Mouse (Mus musculus): ENCODE measurements around the gene Rgmb.

Gene Rgmb

GRCm38 (mm10) chr17:15823215-15823614 is 7.6 kb downstream of the Rgmb start:
- intact Hi-C loops (cut with DNase I) = no loop called here

GRCm38 (mm10) chr17:15822376-15822775 is 8.5 kb downstream of the Rgmb start:
- intact Hi-C loops (cut with DNase I) = no loop called here

- intact Hi-C loops (cut with DNase I) = no loop called here
Observed at GRCm38 (mm10) chr17:15821706-15822105, 9.1 kb downstream of the Rgmb start.

DNA sequence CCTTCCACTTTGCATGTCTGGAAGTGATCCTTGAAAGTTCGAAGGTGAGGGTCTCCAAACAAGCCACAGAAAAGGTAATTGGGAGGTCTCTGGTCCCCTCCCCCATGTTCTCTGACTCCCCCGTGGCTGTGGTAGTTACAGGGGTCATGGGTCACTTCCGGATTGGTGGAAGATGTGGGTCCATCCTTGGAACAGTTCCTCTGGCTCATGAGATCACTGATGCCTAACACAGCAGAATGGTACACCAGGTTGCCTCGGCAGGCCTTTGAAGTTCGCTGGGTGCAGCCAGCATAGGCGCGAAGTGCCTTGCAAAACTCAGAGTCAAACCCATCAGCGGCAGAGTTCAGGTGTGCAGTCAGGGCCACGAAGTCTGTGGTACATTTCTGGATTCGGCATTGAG is 10.1 kb downstream of the Rgmb start:
- intact Hi-C loops (cut with DNase I) = no loop called here

DNA sequence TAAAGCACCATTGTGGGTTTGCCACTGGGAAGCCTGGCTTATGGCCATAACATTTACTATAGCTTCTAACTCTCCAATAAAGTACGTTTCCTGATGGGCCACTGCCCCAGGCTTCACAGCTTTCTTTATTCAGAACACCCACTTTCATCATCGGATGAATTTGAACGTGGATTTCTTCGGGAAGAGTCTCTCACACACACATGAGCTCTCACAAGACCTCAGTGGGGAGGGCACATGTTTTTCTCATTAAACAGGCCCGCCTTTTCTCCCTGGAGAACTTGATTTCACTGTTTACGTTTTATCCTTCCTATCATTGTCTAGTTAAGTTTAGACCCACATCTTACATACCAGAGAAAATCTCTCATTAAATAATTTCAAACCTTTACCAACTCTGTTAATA is 10.7 kb downstream of the Rgmb start:
- intact Hi-C loops (cut with DNase I) = no loop called here

DNA sequence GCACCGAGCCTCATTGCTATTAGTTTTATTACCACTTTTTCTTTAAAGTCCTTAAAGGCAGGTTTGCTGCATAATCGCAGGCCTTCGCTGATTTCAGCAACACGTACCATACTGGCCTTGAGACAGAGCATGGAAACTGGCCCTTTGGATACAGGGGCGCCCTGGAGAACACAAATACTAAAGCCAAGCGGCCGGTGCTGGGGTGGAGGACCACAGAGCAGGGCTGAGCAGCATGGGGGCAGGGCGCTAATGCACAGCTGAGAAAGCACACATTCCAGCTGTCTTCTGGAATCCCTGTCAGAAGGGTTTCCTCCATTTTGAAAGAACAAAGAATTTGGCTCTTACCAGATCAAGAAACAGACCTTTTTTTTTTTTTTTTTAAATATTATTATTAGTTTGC is 12.5 kb downstream of the Rgmb start:
- intact Hi-C loops (cut with DNase I) = no loop called here

- intact Hi-C loops (cut with DNase I) = no loop called here
Observed at GRCm38 (mm10) chr17:15817634-15818033, 13.2 kb downstream of the Rgmb start.

DNA sequence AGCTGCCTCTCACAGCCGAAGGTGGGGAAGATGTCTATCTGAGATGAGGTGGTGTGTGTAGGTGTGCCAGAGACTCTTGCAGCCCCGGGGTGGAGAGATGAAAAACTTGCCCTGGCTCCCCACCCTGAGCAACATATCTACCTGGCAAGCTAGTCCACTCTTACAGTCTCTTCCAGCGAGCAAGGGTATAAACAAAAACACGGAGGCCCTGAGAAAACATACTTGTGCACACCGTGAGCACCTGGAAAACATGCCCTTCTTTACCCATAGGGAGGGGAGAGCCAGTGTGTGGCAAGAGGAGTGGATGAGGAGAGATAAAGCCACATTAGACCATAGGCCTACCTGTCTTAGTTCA is 13.8 kb downstream of the Rgmb start:
- intact Hi-C loops (cut with DNase I) = no loop called here

GRCm38 (mm10) chr17:15816379-15817095 is 14.3 kb downstream of the Rgmb start:
- intact Hi-C loops (cut with DNase I) = no loop called here

GRCm38 (mm10) chr17:15815312-15816018 is 15.4 kb downstream of the Rgmb start:
- intact Hi-C loops (cut with DNase I) = no loop called here

DNA sequence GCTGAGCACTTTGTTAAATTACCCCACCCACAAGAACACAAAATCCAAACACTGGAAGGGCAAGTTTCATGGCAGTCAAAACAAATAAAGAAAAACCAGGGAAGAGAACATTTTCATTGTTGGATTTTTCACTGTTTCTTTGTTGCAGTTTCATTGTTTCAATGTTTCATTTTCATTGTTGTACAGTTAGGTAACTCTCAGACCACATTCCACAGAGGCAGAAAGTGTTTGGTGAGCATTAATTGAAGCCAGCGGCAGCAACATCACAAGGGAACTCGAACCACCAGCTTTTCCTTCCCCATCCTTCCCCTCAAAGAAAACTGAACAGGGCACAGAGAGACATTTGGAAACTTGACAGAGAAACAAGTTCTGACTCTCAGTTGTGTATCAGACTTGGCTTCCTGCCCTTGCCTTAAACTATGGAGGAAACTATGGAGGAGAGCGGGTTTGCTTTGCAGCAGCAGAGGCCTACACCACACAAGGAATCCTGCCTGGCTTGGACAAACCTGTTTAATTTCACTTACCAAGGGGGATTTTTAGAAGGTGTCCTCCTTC is 17.1 kb downstream of the Rgmb start:
- intact Hi-C loops (cut with DNase I) = no loop called here

DNA sequence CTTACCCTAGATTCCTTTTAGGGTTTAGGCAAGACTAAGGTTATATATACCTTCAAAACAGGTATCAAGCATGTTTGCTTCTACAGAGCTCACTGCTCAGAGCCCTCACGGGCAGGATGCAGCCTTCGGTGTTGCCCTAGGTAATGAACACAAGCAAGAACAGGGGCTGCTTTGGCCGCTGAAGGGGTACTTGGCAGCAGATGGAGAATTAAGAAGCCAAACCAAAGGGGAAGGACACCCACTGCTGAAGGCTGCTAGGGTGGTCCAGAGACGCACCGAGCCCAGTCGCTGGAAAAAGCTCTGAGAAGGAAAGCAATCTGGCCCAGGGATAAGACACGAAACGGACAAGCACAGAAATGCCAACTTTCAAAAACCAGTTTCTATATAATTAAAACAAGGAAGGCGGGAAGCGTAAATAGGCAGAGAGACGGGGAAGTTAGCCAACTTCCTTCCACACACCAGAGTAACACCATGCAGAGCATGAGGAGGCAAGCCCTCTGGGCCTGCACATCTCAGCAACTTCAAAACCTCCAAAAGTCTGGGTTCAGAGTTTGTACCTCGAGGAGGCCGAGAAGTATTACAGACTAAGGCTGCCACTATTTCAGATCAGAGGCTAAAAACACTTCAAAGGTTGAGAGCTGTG is 18.6 kb downstream of the Rgmb start:
- intact Hi-C loops (cut with DNase I) = no loop called here

- intact Hi-C loops (cut with DNase I) = no loop called here
Observed at GRCm38 (mm10) chr17:15809949-15810348, 20.9 kb downstream of the Rgmb start.

DNA sequence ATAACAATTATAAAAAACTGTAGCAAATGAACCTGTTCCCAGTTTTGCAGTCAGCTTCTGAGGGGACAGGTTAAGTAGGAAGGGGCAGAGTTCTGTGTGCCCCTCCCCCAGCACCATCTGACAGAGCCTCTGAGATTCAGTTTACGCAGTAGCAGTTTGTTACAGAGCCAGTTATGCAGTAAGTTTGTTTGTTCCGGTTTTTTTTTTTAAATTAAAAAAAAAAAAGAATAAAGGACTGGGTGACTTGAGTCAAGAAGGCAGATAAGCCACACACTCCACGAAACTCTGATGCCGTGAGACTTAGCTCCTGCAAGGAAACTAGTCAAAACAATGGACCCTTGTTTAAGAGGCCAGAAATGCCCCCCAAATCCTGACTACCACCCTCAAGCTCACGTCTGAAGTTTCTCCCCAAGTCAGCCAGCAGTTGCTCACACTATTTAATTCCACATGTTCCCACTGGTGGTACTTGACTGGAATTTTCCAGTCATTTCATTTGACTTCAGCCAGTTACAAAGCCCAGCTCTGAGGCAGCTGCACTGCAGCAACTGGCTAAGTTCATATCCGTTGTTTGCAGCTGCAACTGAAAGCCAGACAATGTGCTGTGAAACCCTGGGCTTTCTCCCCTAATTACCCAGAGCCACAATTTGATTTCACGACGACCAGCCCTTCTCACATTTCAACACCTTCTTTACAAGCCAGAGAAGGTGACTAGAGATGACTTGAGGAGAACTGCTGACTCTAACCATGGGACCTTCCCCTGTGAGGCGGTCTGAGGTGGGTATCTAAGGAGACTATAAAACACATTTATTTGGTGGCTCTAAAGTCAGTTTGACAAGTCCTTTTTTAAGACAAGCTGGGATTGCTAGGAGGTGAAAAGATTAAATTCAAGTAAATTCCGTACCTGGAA is 22.1 kb downstream of the Rgmb start:
- intact Hi-C loops (cut with DNase I) = no loop called here

- intact Hi-C loops (cut with DNase I) = no loop called here
Observed at GRCm38 (mm10) chr17:15808015-15808414, 22.8 kb downstream of the Rgmb start.

- intact Hi-C loops (cut with DNase I) = no loop called here
Observed at GRCm38 (mm10) chr17:15807295-15807984, 23.4 kb downstream of the Rgmb start.

DNA sequence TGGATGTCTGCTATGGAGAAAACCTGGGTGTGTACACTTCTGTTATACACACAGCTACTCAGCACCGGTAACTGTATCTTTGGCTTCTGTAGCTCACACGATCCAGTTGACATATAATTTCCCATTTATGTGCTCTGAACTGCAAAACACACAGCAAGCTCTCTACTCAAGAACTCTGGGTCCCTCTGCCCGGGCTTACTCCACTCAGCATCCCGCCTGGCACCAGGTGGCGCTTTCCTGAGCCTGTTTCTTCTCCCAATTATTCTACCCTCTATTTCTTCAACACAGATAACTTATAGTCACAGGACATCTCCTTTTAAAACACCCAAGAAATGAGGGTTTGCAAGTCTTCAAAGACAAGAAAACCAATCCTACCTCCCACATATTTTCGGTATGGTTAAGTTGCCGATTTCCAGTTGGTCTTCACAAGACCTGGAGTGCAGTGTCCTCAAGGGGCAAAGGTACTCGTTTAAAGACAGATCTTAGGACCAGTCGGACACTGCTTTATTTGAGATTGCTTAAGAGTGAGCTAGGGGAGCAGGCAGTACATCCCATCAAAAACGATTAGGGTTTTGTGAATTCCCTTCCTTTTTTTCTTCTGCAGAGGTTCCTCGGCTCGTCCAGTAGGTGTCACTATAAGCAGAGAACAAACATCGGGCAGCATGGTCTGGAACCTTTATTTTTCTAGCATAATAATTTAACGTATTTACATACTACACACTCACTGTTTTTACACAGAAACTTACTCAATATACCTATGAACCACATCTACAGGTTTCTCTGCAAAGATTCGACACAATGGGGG is 26.6 kb downstream of the Rgmb start:
- intact Hi-C loops (cut with DNase I) = loop anchor here (5.0 kb wide), 1 partner anchor 1098 kb away; no protein-coding TSS in a partner anchor

DNA sequence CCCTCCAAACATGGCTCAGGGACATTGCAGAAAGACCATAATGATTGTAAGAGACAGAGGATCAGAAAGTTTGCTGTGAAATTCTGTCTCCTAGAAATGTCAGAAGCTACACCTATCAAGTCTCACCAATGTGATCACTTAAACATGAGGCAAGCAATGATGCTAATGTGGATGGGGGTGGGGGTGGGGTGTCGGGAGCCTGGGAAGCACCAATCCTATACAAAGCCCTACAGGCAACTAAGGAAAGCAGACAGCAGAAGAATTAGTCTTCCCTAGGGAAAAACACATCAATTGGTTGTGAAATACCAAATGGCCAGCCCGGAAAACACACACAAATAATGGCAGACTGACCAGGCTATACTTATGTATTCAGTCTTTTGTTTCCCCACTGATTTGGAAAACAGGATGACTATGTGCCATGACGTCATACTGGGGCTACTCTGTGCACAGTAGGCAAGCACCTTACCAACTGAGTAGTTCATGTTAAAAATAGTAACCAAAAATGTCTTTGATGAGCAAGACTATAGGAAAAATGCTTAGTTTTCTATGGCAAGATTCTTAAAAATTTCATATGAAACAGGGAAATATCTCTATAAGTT is 31.5 kb downstream of the Rgmb start:
- intact Hi-C loops (cut with DNase I) = no loop called here

- intact Hi-C loops (cut with DNase I) = no loop called here
Observed at GRCm38 (mm10) chr17:15790716-15791115, 40.1 kb downstream of the Rgmb start.

Measured in adrenal gland (tissue).